Mouse (Mus musculus): ENCODE measurements around the gene Fkbp2. TPM values are rescaled to one million over a fixed set of nuclear protein-coding genes. Genes with fewer than 3 reads are reported as not detected.

The Fkbp2 gene
- polyA plus RNA-seq, 1 experiment from 2014 or later: 158 TPM

DNA sequence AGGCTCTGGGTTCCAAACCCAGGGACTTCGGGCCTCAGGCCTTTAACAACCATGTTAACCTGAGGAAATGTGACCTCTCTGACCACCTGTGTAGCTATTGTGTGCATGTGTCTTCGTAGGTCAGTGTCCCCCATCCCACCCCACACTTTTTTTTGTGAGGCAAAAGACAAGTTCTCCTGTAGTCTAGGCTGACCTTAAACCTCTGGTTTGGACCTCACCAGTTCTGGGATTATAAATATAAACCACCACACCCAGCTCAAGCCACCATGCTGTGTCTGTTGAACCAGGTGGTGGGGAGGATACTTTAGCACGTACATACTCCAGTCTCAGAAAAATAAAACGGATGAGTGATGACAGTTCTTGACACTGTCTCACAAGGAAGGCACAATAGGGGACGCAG, 30.4 kb downstream of the Fkbp2 start:
- Histone ChIP-seq H3K4me1 (ENCODE audit: control insufficient read depth, insufficient read depth, low read length) (peaks cover 27% of the 10 kb centered on the region), H3K36me3 (ENCODE audit: control insufficient read depth, insufficient read depth, low read length) (peaks cover 2% of the 10 kb centered on the region), H3K27me3 (ENCODE audit: control insufficient read depth, insufficient read depth, low read length) (no peaks in the 10 kb centered on the region), H3K27ac (ENCODE audit: low read length) (peak overlapping the region; percentile 98), H3K9me3 (replicated peaks; ENCODE audit: control insufficient read depth, low read length) (no peaks in the 10 kb centered on the region), H3K9ac (ENCODE audit: low read length) (peak overlapping the region; percentile 82), H3K4me3 (replicated peaks; ENCODE audit: low read length) (peak overlapping the region; percentile 68), H3K4me2 (ENCODE audit: low read depth, low read length) (peak overlapping the region; percentile 62)
- WGBS: 51% methylated on average over 5 of the region's 5 CpGs
- no peak for ATAC-seq (ENCODE audit: insufficient read depth, low FRiP score)

DNA sequence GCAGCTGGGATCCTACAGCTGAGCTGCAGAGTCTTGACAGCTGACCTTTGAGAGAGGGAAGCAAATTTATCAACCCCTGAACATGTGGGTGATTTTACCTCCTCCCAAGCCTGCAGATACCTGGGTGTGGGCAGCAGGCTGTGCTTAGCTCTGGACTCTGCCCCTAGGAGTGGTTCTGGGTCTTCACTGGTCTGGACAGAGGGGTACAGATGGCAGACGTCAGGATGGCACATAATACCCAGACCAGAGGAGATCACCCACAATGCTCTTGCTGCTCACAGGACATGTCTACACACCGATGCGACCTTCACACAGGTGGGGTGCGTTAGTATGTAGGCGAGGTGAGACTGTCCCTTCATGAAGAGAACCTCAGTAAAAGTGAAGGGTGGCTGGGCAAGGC, 30.8 kb downstream of the Fkbp2 start:
- Histone ChIP-seq H3K27ac (ENCODE audit: low read length) (peak overlapping the region; percentile 98), H3K9ac (ENCODE audit: low read length) (peak overlapping the region; percentile 20; the same call in 1 of the 2 replicates), H3K4me1 (ENCODE audit: control insufficient read depth, insufficient read depth, low read length) (peaks cover 27% of the 10 kb centered on the region), H3K36me3 (ENCODE audit: control insufficient read depth, insufficient read depth, low read length) (no peaks in the 10 kb centered on the region; the same call in 1 of the 2 replicates), H3K27me3 (ENCODE audit: control insufficient read depth, insufficient read depth, low read length) (no peaks in the 10 kb centered on the region), H3K4me3 (replicated peaks; ENCODE audit: low read length) (no peak overlapping the region), H3K9me3 (replicated peaks; ENCODE audit: control insufficient read depth, low read length) (no peaks in the 10 kb centered on the region), H3K4me2 (ENCODE audit: low read depth, low read length) (peak overlapping the region; percentile 62; the same call in 1 of the 2 replicates)
- no peak for ATAC-seq (ENCODE audit: insufficient read depth, low FRiP score)
- 85% methylated on average over 5 of the region's 5 CpGs for WGBS

DNA sequence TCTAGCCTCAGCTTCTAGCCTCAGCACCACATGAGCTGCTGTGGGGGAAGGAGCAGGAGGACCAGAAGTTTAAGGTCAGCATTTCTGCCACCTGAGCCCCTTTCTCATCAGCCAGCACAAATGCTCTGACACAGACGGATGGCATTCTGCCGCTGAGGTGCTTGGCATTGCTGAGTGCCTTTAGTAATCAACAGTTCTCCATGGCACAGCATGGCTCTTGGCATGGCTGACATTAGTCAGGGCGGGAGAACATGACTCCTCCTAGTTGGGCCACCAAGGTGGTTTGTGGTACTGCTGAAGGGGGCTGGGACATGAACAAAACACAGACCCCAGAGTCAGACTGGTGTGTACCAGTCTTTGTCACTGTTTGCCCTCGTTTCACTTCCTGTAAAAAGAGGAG, 32.1 kb downstream of the Fkbp2 start:
- no peaks in the 10 kb centered on the region for H3K9me3 ChIP-seq (replicated peaks; ENCODE audit: control insufficient read depth, low read length)
- H3K4me1 ChIP-seq (ENCODE audit: control insufficient read depth, insufficient read depth, low read length): peaks cover 29% of the 10 kb centered on the region
- H3K27ac ChIP-seq (ENCODE audit: low read length): no peak overlapping the region
- H3K4me2 ChIP-seq (ENCODE audit: low read depth, low read length): no peak overlapping the region
- no peaks in the 10 kb centered on the region for H3K27me3 ChIP-seq (ENCODE audit: control insufficient read depth, insufficient read depth, low read length)
- no peak overlapping the region for H3K4me3 ChIP-seq (replicated peaks; ENCODE audit: low read length)
- 74% methylated on average over 4 of the region's 4 CpGs for WGBS
- no peak overlapping the region for H3K9ac ChIP-seq (ENCODE audit: low read length)
- ATAC-seq (ENCODE audit: insufficient read depth, low FRiP score): no peak
- no peaks in the 10 kb centered on the region for H3K36me3 ChIP-seq (ENCODE audit: control insufficient read depth, insufficient read depth, low read length)

DNA sequence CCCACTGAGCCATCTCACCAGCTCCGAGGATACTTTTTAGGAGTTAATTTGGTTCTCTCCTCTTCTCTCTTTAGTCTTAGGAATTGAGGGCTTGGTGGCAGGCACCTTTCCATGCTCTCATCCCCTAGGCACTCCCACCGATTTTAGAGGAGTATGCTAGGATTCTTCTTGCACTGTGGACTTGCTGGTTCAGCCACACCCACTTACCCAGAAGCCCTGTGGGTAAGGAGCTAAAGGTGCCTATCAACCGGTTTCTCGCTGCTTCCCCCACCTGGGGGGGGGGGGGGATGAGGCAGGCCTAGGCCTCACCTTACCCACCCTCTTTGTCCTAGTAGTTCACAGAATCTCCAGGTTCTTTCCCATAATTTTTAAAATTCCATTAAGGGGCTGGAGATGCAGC, 32.6 kb downstream of the Fkbp2 start:
- 45% methylated on average over 4 of the region's 4 CpGs for WGBS
- no peak for ATAC-seq (ENCODE audit: insufficient read depth, low FRiP score)
- peaks cover 29% of the 10 kb centered on the region for H3K4me1 ChIP-seq (ENCODE audit: control insufficient read depth, insufficient read depth, low read length)

DNA sequence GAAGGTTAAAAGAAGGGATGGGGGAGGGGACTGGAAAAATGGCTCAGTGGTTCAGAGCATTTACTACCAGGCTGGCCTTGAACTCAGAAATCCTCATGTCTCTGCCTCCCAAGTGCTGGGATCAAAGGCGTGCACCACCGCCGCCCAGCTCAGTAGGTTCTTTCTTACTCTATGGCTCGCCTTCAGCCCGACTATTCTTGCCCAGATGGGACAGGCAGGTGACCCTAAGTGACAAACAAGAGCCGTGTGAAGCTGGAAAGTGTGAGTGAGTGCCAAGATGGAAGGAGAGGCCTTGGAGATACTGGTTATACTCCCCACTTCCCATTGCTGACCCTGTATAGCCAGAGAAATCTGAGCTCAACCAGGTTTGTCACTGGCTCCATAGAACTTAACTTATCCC, 36.6 kb downstream of the Fkbp2 start:
- no peak overlapping the region for H3K27ac ChIP-seq (ENCODE audit: low read length)
- 93% methylated on average over 6 of the region's 6 CpGs for WGBS
- no peak for ATAC-seq (ENCODE audit: insufficient read depth, low FRiP score)

More for the DNA sequence above, 32.6 kb downstream of the Fkbp2 start:
- Histone ChIP-seq H3K9me3 (replicated peaks; ENCODE audit: control insufficient read depth, low read length) (no peaks in the 10 kb centered on the region), H3K9ac (ENCODE audit: low read length) (no peak overlapping the region), H3K27ac (ENCODE audit: low read length) (no peak overlapping the region), H3K4me2 (ENCODE audit: low read depth, low read length) (no peak overlapping the region), H3K36me3 (ENCODE audit: control insufficient read depth, insufficient read depth, low read length) (no peaks in the 10 kb centered on the region), H3K4me3 (replicated peaks; ENCODE audit: low read length) (no peak overlapping the region), H3K27me3 (ENCODE audit: control insufficient read depth, insufficient read depth, low read length) (no peaks in the 10 kb centered on the region)

DNA sequence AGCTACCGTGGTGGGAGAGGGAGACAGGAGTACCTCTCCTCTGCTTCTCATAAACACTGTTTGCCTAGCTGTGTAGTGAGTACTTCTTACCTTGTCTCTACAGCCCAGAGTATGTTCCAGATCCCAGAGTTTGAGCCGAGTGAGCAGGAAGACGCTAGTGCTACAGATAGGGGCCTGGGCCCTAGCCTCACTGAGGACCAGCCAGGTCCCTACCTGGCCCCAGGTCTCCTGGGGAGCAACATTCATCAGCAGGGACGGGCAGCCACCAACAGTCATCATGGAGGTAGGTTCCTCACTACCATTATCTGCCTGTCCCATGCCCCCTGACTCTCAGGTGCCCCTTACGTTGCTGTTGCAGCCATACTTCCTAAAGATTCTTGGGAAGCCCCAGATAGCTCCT, 37.5 kb downstream of the Fkbp2 start:
- Histone ChIP-seq H3K36me3 (ENCODE audit: control insufficient read depth, insufficient read depth, low read length) (no peaks in the 10 kb centered on the region), H3K27me3 (ENCODE audit: control insufficient read depth, insufficient read depth, low read length) (no peaks in the 10 kb centered on the region), H3K27ac (ENCODE audit: low read length) (peak overlapping the region; percentile 63), H3K9ac (ENCODE audit: low read length) (peak overlapping the region; percentile 93), H3K9me3 (replicated peaks; ENCODE audit: control insufficient read depth, low read length) (no peaks in the 10 kb centered on the region), H3K4me2 (ENCODE audit: low read depth, low read length) (peak overlapping the region; percentile 98), H3K4me3 (replicated peaks; ENCODE audit: low read length) (peak overlapping the region; percentile 76), H3K4me1 (ENCODE audit: control insufficient read depth, insufficient read depth, low read length) (peaks cover 21% of the 10 kb centered on the region)
- WGBS: 28% methylated on average over 5 of the region's 5 CpGs
- ATAC-seq (ENCODE audit: insufficient read depth, low FRiP score): no peak; the same call in 1 of the 2 replicates

More for the DNA sequence above, 36.6 kb downstream of the Fkbp2 start:
- Histone ChIP-seq H3K36me3 (ENCODE audit: control insufficient read depth, insufficient read depth, low read length) (no peaks in the 10 kb centered on the region), H3K9ac (ENCODE audit: low read length) (no peak overlapping the region), H3K4me1 (ENCODE audit: control insufficient read depth, insufficient read depth, low read length) (peaks cover 21% of the 10 kb centered on the region), H3K4me2 (ENCODE audit: low read depth, low read length) (no peak overlapping the region), H3K9me3 (replicated peaks; ENCODE audit: control insufficient read depth, low read length) (no peaks in the 10 kb centered on the region), H3K4me3 (replicated peaks; ENCODE audit: low read length) (no peak overlapping the region), H3K27me3 (ENCODE audit: control insufficient read depth, insufficient read depth, low read length) (no peaks in the 10 kb centered on the region)

DNA sequence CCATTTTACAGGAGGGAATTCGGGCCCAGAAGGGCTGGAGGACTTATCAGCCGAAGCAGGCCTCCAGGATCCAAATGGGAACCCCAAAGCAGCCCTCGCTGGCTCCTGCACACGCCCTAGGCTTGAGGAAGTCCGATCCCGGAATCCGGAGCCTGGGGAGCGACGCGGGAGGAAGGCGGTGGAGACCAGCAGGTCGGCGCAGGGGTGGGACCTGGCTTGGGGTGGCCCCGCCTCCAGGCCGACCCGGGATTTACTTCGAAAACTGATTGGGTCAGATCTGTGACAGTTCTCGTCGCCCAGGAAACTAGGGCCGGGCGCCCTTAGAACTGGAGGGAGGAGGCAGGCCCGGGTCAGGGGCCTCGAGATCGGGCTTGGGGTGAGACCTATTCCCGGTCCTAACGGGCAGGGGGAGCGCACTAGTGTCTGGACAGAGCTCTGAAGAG, 38.0 kb downstream of the Fkbp2 start, which contains the start of gene Gpr137:
Gene Gpr137, minus strand, starts transcription at position 232 of the 443 bp plus-strand sequence.
- Histone ChIP-seq H3K4me3 (replicated peaks; ENCODE audit: low read length) (peak within 1 kb of the TSS; percentile 76), H3K36me3 (ENCODE audit: control insufficient read depth, insufficient read depth, low read length) (no peaks in the 10 kb centered on the region), H3K4me2 (ENCODE audit: low read depth, low read length) (peak within 1 kb of the TSS; percentile 98), H3K9me3 (replicated peaks; ENCODE audit: control insufficient read depth, low read length) (no peaks in the 10 kb centered on the region), H3K4me1 (ENCODE audit: control insufficient read depth, insufficient read depth, low read length) (peaks cover 21% of the 10 kb centered on the region), H3K27ac (ENCODE audit: low read length) (peak within 1 kb of the TSS; percentile 97), H3K27me3 (ENCODE audit: control insufficient read depth, insufficient read depth, low read length) (no peaks in the 10 kb centered on the region), H3K9ac (ENCODE audit: low read length) (peak within 1 kb of the TSS; percentile 93)
- peak; percentile 92 for ATAC-seq (ENCODE audit: insufficient read depth, low FRiP score)
- 0% methylated on average over 27 of the region's 27 CpGs for WGBS

DNA sequence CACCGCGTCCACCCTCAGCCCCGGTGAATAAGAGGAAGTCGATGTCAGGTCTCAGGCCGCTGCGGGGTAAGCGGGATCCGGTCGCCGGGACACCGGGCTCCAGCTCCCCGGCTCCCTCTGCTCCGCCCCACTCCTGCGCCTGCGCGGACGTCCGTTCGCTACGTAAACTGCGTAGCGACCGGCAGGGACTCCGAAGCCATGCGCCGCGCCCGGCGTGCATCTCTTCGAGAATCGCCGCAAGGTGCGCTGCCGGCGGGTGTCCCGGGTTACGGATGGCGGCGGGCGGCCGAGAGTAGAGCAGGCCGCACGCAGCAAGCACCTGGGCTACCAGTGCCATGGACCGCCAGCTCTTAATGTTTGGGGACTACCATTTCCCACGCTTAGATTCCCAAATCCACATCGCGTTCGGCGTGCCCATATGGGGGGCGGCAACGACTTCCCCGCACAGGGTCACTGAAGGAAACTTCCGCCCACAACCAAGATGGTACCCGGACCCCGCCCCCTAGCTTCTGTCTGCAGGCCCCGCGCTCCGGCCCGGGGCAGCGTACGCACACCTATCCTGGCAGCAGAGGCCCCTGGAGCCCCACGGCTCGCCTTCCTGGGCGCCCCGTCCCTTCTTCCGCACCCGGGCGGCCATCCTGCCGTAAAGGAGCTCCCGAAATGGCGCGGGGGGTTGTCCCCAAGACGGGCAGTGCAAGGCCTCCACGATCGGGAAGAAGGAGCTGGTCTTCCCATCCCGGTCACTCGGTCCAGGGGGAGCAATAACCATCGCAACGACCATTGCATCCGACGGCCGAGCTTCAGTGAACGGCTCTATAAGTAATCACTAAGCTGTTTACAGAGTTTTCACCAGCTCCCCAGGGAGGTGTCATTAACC, 38.7 kb downstream of the Fkbp2 start, which contains the start of gene Bad:
Gene Bad, plus strand, starts transcription at position 490 of the 877 bp plus-strand sequence.
- ATAC-seq (ENCODE audit: insufficient read depth, low FRiP score): peak; percentile 81
- H3K27ac ChIP-seq (ENCODE audit: low read length): peak within 1 kb of the TSS; percentile 97
- peaks cover 21% of the 10 kb centered on the region for H3K4me1 ChIP-seq (ENCODE audit: control insufficient read depth, insufficient read depth, low read length)
- H3K27me3 ChIP-seq (ENCODE audit: control insufficient read depth, insufficient read depth, low read length): no peaks in the 10 kb centered on the region
- H3K36me3 ChIP-seq (ENCODE audit: control insufficient read depth, insufficient read depth, low read length): no peaks in the 10 kb centered on the region
- WGBS: under 1% methylated on average over 83 of the region's 83 CpGs
- H3K9me3 ChIP-seq (replicated peaks; ENCODE audit: control insufficient read depth, low read length): no peaks in the 10 kb centered on the region
- H3K4me2 ChIP-seq (ENCODE audit: low read depth, low read length): peak within 1 kb of the TSS; percentile 98
- H3K9ac ChIP-seq (ENCODE audit: low read length): peak within 1 kb of the TSS; percentile 93
- peak within 1 kb of the TSS; percentile 76 for H3K4me3 ChIP-seq (replicated peaks; ENCODE audit: low read length)

All from stomach, embryonic 16.5 days (tissue).